In genomic region chr15:6993226-6993625, GRCm38 (mm10) we compare ENCODE assay signal across 23 mouse cellular contexts.
DNase-seq lines count a peak whose midpoint lies in the region; ATAC-seq lines count a peak whose summit lies in the region.
"Had no signal": no experiment of that assay in that cellular context is flagged by ENCODE, and none has a peak within 500 bp of the region (broad histone marks: within the 10 kb centered on the region; RNA-seq: fewer than 3 reads in every experiment).

No protein-coding gene starts in this region.

- H3K9me3 ChIP-seq in forebrain, embryonic 14.5 days (replicated peaks; ENCODE audit: control insufficient read depth, low read length), result no peaks in the 10 kb centered on the region
- H3K9me3 ChIP-seq in forebrain, embryonic 11.5 days (ENCODE audit: control insufficient read depth, low read length), result no peaks in the 10 kb centered on the region
- no peaks in the 10 kb centered on the region for H3K9me3 ChIP-seq in midbrain, embryonic 14.5 days (ENCODE audit: control insufficient read depth, low read length)
- H3K9me3 ChIP-seq in midbrain, embryonic 10.5 days (replicated peaks), result no peaks in the 10 kb centered on the region
- H3K9me3 ChIP-seq: kidney, embryonic 15.5 days; liver, embryonic 12.5 days had no signal

- H3K4me2 ChIP-seq in forebrain, embryonic 14.5 days (ENCODE audit: low read length), result no peak overlapping the region
- no peak overlapping the region for H3K4me2 ChIP-seq in forebrain, embryonic 11.5 days (ENCODE audit: low read depth, low read length, severe bottlenecking)
- H3K4me2 ChIP-seq in midbrain, embryonic 14.5 days (ENCODE audit: low read length), result no peak overlapping the region
- H3K4me2 ChIP-seq: heart, embryonic 11.5 days; kidney, embryonic 15.5 days; liver, embryonic 12.5 days had no signal

- H3K4me3 ChIP-seq in forebrain, embryonic 14.5 days (ENCODE audit: low read depth, low read length), result no peak overlapping the region
- H3K4me3 ChIP-seq in forebrain, embryonic 11.5 days (ENCODE audit: low read depth, low read length), result no peak overlapping the region
- H3K4me3 ChIP-seq in midbrain, embryonic 14.5 days (replicated peaks; ENCODE audit: low read depth, low read length), result no peak overlapping the region
- H3K4me3 ChIP-seq in midbrain, embryonic 10.5 days, result no peak overlapping the region
- H3K4me3 ChIP-seq: kidney, embryonic 15.5 days; liver, embryonic 12.5 days had no signal

- peak; percentile 13 for DNase-seq in forebrain, embryonic 14.5 days (ENCODE audit: low spot score)
- no peak for DNase-seq in forebrain, embryonic 11.5 days (ENCODE audit: low spot score)
- DNase-seq in layer of hippocampus, adult 18-20 months (ENCODE audit: low spot score in 2 of 2), result peak; percentile 11 to 31
- no peak for DNase-seq in layer of hippocampus, postnatal 25 days (ENCODE audit: extremely low spot score in 1 of 2, low spot score in 1 of 2)
- peak; percentile 25 for DNase-seq in midbrain, embryonic 14.5 days
- no peak for DNase-seq in midbrain, embryonic 10.5 days (ENCODE audit: low spot score)
- DNase-seq in gonadal fat pad, adult 2 months (ENCODE audit: low read depth), result peak; percentile 56
- DNase-seq: adrenal gland, postnatal 14 days; cerebellum, adult 2 months; cerebellum, postnatal 25 days; gastrocnemius, postnatal 25 days; heart, adult 18-20 months; kidney, adult 18-20 months; kidney, postnatal 25 days; liver, postnatal 0 days; right cerebral cortex, postnatal 14 days; thymus, postnatal 4 days had no signal

- 80% methylated on average over 9 of the region's 9 CpGs for WGBS in forebrain, embryonic 14.5 days
- WGBS in forebrain, embryonic 11.5 days, result 85% methylated on average over 9 of the region's 9 CpGs
- WGBS in midbrain, embryonic 14.5 days, result 79% methylated on average over 9 of the region's 9 CpGs
- WGBS in midbrain, embryonic 10.5 days, result 86% methylated on average over 9 of the region's 9 CpGs

- H3K4me1 ChIP-seq in forebrain, embryonic 14.5 days (ENCODE audit: control insufficient read depth, insufficient read depth, low read length), result no peaks in the 10 kb centered on the region
- no peaks in the 10 kb centered on the region for H3K4me1 ChIP-seq in forebrain, embryonic 11.5 days (replicated peaks; ENCODE audit: control insufficient read depth, insufficient read depth, low read length)
- H3K4me1 ChIP-seq in midbrain, embryonic 14.5 days (ENCODE audit: control insufficient read depth, insufficient read depth, low read length), result no peaks in the 10 kb centered on the region
- H3K4me1 ChIP-seq in midbrain, embryonic 10.5 days, result peaks cover 10% of the 10 kb centered on the region
- H3K4me1 ChIP-seq: kidney, embryonic 15.5 days; liver, embryonic 12.5 days had no signal

- ATAC-seq in forebrain, embryonic 14.5 days, result no peak
- ATAC-seq in forebrain, embryonic 11.5 days (replicated peaks; ENCODE audit: low FRiP score), result no peak
- ATAC-seq in midbrain, embryonic 14.5 days (ENCODE audit: low FRiP score, low TSS enrichment), result no peak
- ATAC-seq: hindbrain, embryonic 16.5 days; liver, embryonic 12.5 days; liver, postnatal 0 days; lung, postnatal 0 days had no signal

- no peaks in the 10 kb centered on the region for H3K36me3 ChIP-seq in forebrain, embryonic 14.5 days (ENCODE audit: control insufficient read depth, insufficient read depth, low read length)
- no peaks in the 10 kb centered on the region for H3K36me3 ChIP-seq in forebrain, embryonic 11.5 days (ENCODE audit: control insufficient read depth, insufficient read depth, low read length)
- H3K36me3 ChIP-seq in midbrain, embryonic 14.5 days (ENCODE audit: control insufficient read depth, insufficient read depth, low read length), result no peaks in the 10 kb centered on the region
- no peaks in the 10 kb centered on the region for H3K36me3 ChIP-seq in midbrain, embryonic 10.5 days
- H3K36me3 ChIP-seq: kidney, embryonic 15.5 days; liver, embryonic 12.5 days had no signal

- no peaks in the 10 kb centered on the region for H3K27me3 ChIP-seq in forebrain, embryonic 14.5 days (replicated peaks; ENCODE audit: control insufficient read depth, insufficient read depth, low read length)
- no peaks in the 10 kb centered on the region for H3K27me3 ChIP-seq in forebrain, embryonic 11.5 days (ENCODE audit: control insufficient read depth, insufficient read depth, low read length)
- H3K27me3 ChIP-seq in midbrain, embryonic 14.5 days (ENCODE audit: control insufficient read depth, insufficient read depth, low read length), result no peaks in the 10 kb centered on the region
- H3K27me3 ChIP-seq in midbrain, embryonic 10.5 days (ENCODE audit: low read depth, poor library complexity, severe bottlenecking), result no peaks in the 10 kb centered on the region
- H3K27me3 ChIP-seq: kidney, embryonic 15.5 days; liver, embryonic 12.5 days had no signal

- H3K27ac ChIP-seq in forebrain, embryonic 14.5 days (ENCODE audit: low read depth, low read length), result no peak overlapping the region
- H3K27ac ChIP-seq in forebrain, embryonic 11.5 days (ENCODE audit: low read depth, low read length), result no peak overlapping the region
- H3K27ac ChIP-seq in midbrain, embryonic 14.5 days (replicated peaks; ENCODE audit: low read depth, low read length), result no peak overlapping the region
- H3K27ac ChIP-seq in midbrain, embryonic 10.5 days (replicated peaks), result no peak overlapping the region
- H3K27ac ChIP-seq: kidney, embryonic 15.5 days; liver, embryonic 12.5 days; macrophage had no signal

- H3K9ac ChIP-seq in forebrain, embryonic 14.5 days (ENCODE audit: low read length), result no peak overlapping the region
- no peak overlapping the region for H3K9ac ChIP-seq in forebrain, embryonic 11.5 days (ENCODE audit: low read length)
- no peak overlapping the region for H3K9ac ChIP-seq in midbrain, embryonic 14.5 days (replicated peaks; ENCODE audit: low read length)
- H3K9ac ChIP-seq: kidney, embryonic 15.5 days; liver, embryonic 12.5 days; liver, postnatal 0 days had no signal

Comparison
In these comparisons a context has a peak if more than half of its experiments do, and no peak if none do; other contexts are left out.
1. DNase-seq: peak in forebrain, embryonic 14.5 days (single experiment), layer of hippocampus, adult 18-20 months (2 of 2), midbrain, embryonic 14.5 days (single experiment) and gonadal fat pad, adult 2 months (single experiment); none in forebrain, embryonic 11.5 days (single experiment), layer of hippocampus, postnatal 25 days (0 of 2) and midbrain, embryonic 10.5 days (single experiment).